Mouse (Mus musculus) forelimb bud, embryonic 11.5 days (tissue): ENCODE measurements around the gene Mars.
"Not testable (repeated sequence)": the region's sequence is repeated elsewhere in the genome, so short reads cannot be mapped to it uniquely, and the experiment has no call there.

ENCODE experiments used
- DNase-seq: peaks from one replicate; pipeline ENCODE4 v3.0.0-alpha.2; 2012; ENCODE audit warnings: low read depth, low spot score

The Mars gene

DNA sequence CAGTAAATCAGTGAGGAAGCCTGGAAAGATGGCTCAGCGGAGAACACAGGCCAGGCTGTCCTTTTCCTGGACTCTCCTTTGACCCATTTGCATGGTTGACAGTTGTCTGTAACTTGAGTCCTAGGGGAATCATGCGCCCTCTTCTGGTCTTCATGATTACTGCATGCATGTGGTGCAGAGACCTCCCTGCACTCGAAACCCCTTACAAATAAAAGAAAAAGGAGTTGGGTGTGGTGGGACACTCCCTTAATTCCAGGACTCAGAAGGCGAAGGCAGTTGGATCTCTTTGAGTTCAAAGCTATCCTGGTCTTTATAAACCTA, 730 bp upstream of the Mars start:
- peak; percentile 94 for DNase-seq

DNA sequence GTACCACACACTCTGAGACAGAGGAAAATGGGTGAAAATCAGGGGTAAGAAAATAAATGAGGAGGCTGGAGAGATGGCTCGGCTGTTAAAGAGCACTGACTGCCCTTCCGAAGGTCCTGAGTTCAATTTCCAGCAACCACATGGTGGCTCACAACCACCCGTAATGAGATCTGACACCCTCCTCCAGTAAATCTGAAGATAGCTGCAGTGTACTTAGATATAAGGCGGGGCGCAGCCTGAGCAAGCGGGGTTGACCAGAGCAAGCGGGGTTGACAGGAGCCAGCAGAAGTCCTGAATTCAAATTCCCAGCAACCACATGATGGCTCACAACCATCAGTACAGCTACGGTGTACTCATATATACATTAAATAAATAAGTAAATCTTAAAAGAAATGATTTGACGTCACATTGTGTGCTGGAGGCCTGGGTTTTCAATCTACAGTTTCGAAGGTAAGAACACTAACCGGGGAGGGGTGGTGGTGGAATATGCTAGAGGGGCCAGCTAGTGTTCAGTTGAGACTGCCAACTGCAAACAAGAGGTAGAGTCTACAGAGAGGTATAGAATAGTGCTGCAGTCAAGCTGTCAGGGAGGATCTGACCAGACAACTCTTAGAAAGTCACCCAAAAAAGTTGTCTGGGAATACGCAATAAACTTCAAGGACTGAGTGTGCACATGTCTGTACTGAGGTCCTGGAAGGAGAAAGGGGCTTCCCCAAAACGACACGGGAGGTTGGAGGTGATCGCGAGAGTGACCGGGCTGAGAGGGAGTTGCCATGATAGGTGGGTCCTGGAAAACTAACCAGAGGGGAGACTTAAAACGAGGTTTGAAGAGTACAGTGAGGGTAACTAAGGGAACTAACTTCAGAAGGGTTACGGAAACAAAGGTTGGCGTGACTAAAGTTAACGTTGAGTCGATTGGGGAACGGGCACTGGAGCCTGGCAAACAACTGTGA, 787 bp downstream of the Mars start:
- DNase-seq: peak; percentile 48

- DNase-seq: not testable (repeated sequence)
Measured at GRCm38 (mm10) chr10:127309167-127309566, 2.4 kb downstream of the Mars start.

DNA sequence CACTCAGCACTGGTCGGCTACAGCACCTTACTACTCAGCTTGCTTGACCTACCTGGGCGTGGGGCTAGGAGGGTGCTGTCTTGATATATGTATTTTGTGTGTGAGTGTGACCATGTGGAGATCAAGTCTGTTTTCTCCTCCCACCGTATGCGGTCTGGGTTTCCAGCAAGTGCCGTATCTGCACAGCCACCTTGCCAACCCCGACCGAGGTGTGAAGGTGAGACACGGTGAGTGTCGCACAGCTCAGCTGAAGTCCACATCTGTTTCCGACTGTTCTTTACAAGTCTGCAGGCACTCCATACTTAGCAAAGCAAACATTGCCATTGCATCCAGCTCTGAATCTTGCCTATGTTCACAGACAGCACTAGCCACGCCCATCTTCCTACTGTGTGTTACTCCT, 8.4 kb downstream of the Mars start:
- DNase-seq: no peak

GRCm38 (mm10) chr10:127300361-127300760, 11.2 kb downstream of the Mars start:
- no peak for DNase-seq

DNA sequence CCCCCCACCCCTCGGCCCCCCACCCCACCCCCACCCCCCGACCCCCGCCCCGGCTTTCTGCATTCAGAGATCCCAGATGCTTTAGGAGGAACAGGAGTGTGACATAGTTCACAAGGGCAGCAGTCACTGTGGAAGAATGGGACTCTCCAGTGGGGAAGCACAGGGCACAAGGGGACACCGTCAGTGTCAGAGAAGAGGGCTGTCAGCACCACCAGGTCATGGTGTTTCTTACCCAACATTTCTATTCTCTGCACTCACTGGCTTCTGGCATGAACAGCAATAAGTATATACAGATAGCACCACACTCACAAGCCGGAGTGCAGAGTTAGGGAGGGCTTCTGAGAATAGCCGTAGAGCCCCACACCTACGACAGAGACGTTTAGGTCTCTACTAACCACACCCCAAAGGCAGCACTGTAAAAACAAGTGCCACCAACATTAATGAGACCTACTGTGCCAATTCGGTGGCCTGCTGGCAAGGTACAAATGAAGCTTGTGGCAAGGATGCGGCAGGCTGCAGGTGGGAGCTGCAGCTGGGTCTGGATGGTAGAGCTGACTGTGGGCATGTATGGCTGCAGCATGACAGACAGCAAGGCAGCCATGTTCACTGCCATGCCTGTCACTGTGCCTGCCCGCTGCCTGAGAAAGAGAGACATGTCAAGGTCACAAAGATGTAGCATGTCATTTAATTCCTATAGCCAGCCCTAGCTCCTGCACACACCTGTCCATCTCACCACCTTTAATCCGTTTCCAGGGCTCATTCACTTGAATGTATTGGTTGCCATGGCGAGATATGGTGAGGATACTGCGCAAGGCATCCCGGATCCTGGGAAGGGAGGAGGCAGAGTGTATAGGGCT, 14.3 kb downstream of the Mars start:
- DNase-seq: no peak

DNA sequence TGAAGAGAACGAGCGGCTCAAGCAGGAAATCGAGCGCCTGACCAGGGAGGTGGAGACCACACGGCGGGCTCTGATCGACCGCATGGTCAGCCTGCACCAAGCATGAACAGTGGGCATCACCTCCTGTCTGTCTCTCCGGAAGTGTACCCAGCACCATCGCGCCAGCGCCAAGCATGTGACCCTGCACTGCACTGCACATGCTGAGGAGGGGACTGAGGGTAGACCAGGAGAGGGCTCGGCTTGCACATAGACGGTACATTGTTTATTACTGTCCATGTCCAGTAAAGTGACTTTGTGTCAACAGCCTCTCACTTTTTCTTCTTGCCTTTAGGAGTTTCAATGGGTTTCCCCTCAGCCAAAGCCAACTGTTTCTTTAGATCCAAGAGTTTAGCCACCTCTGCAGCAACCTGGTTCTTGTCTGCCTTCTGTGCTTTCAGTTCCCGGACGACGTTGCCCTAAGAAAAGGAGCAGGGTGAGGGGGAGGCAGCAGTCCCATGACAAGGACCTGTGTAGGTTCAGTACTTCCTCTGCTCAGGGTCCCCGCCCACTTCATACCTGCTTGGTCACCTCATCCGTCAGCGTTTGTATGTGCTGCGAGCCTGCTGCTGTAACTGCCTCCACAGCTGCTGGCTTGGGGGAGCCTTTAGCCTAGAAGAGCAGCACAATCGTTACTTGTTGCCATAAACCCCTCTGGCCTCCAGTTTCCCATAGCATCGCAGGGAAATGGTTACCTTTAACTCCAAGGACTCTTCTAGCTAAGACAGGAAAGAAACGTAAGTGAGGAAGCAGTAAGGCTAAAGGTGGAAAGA, 15.4 kb downstream of the Mars start:
- DNase-seq: no peak

GRCm38 (mm10) chr10:127294895-127295510, 16.6 kb downstream of the Mars start:
- no peak for DNase-seq

DNA sequence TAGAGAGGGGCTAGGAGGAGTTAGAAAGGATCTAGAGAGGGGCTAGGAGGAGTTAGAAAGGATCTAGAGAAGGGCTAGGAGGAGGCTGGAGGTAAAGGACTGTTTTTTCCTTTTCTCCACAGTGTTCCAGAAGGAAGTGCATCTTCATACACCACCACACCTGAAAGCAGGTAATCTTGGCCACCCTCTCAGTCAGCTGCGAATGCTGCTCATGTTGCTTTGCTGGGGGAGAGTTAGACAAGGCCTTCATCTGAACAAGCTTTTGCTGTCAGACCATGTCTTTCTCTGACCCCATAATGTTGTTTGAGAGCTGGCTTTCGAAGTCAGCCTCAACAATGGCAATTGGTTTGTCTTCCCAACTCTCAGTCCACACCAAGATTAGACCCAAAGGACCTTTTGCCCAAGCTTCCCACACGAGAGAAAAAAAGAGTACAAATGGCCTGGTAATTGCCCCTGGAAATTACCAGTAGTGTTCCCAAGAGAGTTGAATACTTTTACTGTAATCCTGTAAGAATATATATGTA, 17.9 kb downstream of the Mars start:
- DNase-seq: no peak

- DNase-seq: no peak
Measured at GRCm38 (mm10) chr10:127292987-127293538, 18.5 kb downstream of the Mars start.

DNA sequence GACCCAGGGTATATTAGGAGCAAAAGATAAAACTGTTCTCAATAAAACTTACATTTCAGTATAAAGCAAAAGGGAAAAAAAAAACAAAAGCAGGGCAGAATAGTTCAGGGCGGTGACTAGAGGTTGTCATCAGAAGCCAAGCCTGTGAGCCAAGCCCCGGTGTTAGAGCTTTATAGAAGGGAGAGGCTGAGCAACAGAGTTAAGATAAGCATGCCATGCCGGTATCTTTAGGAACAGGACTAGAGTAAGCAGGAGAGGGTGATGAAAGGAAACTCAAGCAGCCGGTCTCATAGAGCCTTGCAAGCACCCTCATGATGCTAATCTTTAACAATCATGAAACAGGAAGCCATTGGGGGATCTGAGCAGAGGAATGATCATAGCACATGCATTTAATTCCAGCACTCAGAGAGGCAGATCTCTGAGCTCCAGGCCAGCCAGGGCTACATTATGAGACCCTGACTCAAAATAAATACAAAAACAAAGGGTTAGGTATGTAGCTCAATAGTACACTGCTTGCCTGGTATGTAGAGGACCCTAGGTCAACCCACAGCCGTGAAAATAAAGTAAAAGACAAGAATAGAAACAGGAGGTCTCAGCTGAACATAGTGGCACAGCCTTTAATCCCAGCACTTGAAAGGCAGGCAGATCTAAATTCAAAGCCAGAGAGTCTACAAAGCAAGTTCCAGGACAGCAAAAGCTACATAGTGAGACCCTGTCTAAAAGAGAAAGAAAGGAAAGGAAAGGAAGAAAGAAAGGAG, 19.5 kb downstream of the Mars start:
- no peak for DNase-seq

DNA sequence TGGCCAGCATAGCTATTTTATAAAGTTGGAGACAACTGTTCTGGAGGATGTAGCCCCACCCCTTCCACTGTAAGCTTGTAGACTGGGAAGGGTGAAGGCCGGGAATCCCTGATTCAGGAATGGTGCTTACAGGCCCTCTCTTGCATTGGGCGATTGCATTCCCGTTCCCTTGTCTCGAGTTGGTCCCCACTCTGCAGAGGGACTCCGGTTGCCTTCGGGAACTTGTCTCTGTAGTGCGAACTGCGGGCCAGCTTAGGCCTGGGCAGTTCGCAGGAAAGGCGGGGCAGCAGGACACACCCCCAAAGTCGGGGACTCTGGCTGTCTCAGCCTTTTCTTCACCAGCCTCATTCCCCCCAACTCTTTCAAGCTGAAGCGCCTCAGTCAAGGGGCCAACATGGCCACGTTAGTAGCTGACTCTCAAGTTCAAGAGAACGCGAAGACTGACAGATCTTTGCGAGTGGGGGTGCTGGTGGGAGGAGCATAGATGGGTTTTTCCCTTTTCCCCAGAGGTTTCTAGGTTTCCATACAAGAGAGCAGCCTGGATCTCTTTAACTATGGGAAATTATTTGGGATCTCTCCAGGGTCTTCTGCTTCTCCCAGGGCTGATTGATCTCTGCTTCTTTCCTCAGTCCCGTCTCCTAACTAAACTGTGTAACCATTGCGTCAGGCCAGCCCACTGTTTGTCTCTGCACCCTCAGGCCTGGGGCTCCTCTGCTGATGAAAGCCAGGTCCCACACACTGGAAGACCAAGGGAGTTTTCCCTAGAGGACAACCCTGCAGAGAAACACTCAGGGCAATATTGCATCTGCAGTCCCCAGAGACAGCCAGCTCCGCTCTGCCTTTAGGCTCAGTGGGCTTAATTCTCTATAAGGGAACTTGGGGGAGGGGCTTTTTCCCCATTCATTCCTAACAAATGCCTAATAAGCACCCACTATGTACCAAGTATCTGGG, 20.4 kb downstream of the Mars start:
- DNase-seq: no peak

- DNase-seq: peak; percentile 99
Measured at GRCm38 (mm10) chr10:127290307-127290929, 21.2 kb downstream of the Mars start.

DNA sequence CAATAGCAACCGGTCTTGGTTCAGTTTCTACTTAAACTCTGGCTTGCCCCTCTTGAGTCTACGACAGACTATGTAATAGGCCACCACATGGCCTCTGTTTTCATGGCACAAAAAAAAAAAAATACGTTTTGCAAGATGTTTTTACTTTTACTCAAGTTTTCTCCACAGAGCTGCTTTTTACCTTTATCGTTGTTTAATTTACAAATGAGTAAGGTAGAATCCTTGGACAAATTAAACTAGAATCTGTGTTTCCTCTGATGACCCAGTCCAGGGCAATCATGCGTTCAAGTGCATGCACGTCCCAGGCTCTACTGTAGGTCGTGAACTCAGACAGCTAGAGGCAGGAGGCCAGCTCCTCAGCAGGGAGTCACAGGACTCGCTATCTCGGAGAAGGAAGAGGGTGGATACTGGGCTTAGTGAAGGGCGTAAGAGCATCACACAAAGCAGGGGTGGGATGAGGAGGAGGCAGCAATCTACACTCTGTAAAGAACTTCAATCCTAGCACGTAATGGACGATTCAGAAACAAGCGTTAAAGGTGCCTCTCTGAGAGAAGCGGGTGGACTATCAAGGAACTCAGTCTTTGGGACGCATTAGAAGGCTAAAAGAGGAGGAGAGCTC, 21.9 kb downstream of the Mars start:
- DNase-seq: peak; percentile 35

GRCm38 (mm10) chr10:127288800-127289572, 22.6 kb downstream of the Mars start, which contains the start of gene Mbd6:
Gene Mbd6, minus strand, starts transcription at chr10:127289018.
- DNase-seq: peak; percentile 83

DNA sequence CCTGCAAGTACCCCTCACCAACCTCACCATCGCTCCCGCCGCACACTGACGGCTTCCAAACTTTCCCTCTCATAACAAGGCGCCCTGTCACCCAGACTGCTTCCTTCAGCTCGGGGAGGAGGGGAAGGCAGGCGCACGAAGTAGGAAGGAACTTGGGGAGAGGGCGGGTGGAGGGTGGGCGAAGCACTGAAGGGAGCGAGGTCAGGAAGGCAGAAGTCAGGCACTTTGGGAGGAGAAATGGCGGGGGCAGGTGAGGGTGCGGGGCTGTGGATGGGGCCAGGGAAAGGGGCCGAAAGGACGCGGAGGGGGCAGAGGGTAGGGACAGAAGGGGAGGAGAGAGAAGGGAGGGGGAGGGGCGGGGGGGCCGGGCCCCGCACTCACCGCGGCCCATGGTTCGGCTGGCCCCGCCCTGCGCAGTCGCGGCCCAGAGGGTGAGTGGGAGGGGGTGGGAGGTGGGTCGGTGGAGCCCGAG, 23.2 kb downstream of the Mars start:
- peak; percentile 59 for DNase-seq

DNA sequence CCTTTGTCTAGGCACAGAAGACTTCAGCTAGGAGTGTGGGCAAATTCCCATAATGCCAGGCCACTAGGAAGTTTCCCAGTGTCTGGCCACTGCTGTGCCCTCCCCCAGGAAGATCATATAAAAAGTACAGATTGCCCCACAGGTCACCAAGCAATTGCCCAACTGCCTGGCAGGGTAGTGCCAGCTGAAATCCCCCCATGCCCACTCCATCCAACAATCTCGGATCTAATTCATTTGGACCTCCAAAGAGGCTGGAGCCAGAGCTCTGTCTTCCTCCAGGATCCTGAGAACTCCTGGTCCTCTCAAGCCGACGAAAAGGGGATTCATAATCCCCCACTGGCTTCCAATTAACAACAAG, 23.7 kb downstream of the Mars start:
- DNase-seq: no peak
